Mouse (Mus musculus) forebrain, embryonic 11.5 days (tissue): Measurements from ENCODE around the gene Gm10842. TPM values are rescaled to one million over a fixed set of nuclear protein-coding genes. Genes with fewer than 3 reads are reported as not detected.
A peak's percentile ranks its signal among the peaks of the same experiment; 100 is the strongest.

Experiments
- ATAC-seq: fragments of 200-750 bp; cut with Nextera tagmentation; replicated peaks from 2 replicates; pipeline ENCODE4 v1.8.0; 2017; ENCODE audit warnings: moderate TSS enrichment; ENCODE audit not compliant: low FRiP score
- DNase-seq: peaks from one replicate; pipeline ENCODE4 v3.0.0-alpha.2; 2017; ENCODE audit warnings: low spot score
- H3K27ac ChIP-seq: fragments of 300-500 bp; sonication (generic); 2 replicates; pipeline ENCODE4 v1.5.1; 2014; ENCODE audit warnings: low read depth, low read length
- H3K27me3 ChIP-seq: fragments of 300-500 bp; sonication (generic); 2 replicates; pipeline ENCODE4 v1.6.1; 2014; ENCODE audit warnings: mild to moderate bottlenecking, low read length, mixed read lengths; ENCODE audit not compliant: control insufficient read depth, insufficient read depth
- H3K36me3 ChIP-seq: fragments of 300-500 bp; sonication (generic); 2 replicates; pipeline ENCODE4 v1.6.1; 2014; ENCODE audit warnings: mild to moderate bottlenecking, low read length, moderate library complexity, mixed read lengths; ENCODE audit not compliant: control insufficient read depth, insufficient read depth
- H3K4me1 ChIP-seq: fragments of 300-500 bp; sonication (generic); replicated peaks from 2 replicates; pipeline ENCODE4 v1.6.1; 2014; ENCODE audit warnings: low read length, mixed read lengths; ENCODE audit not compliant: control insufficient read depth, insufficient read depth
- H3K4me2 ChIP-seq: fragments of 300-500 bp; sonication (generic); 2 replicates; pipeline ENCODE4 v1.6.1; 2014; ENCODE audit warnings: low read depth, mild to moderate bottlenecking, low read length, moderate library complexity, mixed read lengths; ENCODE audit not compliant: severe bottlenecking
- H3K4me3 ChIP-seq: fragments of 300-500 bp; sonication (generic); 2 replicates; pipeline ENCODE4 v1.5.1; 2014; ENCODE audit warnings: low read depth, low read length
- H3K9ac ChIP-seq: fragments of 300-500 bp; sonication (generic); 2 replicates; pipeline ENCODE4 v1.6.1; 2014; ENCODE audit warnings: low read length
- H3K9me3 ChIP-seq: fragments of 300-500 bp; sonication (generic); 2 replicates; pipeline ENCODE4 v1.6.1; 2016; ENCODE audit warnings: low read length, mixed read lengths; ENCODE audit not compliant: control insufficient read depth
- WGBS: fragments of 180-500 bp; shearing (Covaris S2); extraction: QIAGEN DNeasy Blood & Tissue Kit; methylation state at CpG from one replicate; pipeline ENCODE4 v1.1.7; 2014; 5-methylcytosine and 5-hydroxymethylcytosine counted together
- polyA plus RNA-seq: library from polyadenylated mRNA; unstranded; fragments of >200 nt; fragmentation: Nextera tagmentation; extraction: Ambion mirVana; gene quantifications from 2 replicates; pipeline ENCODE4 v1.2.1, GENCODE M21; 2014

The Gm10842 gene
- polyA plus RNA-seq, 1 experiment from 2014 or later = not detected

DNA sequence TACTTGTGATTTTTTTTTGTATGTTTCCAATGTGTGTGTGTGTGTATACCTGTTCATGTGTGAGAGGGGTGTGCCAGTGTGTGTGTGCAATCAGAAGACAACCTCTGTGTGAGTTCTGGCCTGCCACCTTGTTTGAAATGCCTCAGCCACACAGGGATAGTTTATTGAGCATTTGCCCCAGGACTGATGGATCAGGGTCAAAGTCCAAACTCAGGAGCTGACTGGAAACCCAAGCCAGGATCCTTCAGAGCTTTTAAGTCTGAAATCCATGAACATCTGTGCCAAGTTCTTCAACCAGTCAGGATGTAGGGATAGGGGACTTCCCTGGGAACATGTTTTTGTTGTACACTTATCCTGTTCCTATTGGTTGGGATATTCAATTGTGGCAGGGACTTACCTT is 11.4 kb downstream of the Gm10842 start:
- Histone ChIP-seq H3K36me3 (no peaks in the 10 kb centered on the region), H3K27me3 (no peaks in the 10 kb centered on the region), H3K9ac (no peak overlapping the region), H3K9me3 (no peaks in the 10 kb centered on the region; the same call in 1 of the 2 replicates), H3K4me3 (no peak overlapping the region), H3K4me1 (no peaks in the 10 kb centered on the region; the same call in 1 of the 2 replicates), H3K4me2 (no peak overlapping the region), H3K27ac (no peak overlapping the region)
- DNase-seq = no peak
- no peak for ATAC-seq

DNA sequence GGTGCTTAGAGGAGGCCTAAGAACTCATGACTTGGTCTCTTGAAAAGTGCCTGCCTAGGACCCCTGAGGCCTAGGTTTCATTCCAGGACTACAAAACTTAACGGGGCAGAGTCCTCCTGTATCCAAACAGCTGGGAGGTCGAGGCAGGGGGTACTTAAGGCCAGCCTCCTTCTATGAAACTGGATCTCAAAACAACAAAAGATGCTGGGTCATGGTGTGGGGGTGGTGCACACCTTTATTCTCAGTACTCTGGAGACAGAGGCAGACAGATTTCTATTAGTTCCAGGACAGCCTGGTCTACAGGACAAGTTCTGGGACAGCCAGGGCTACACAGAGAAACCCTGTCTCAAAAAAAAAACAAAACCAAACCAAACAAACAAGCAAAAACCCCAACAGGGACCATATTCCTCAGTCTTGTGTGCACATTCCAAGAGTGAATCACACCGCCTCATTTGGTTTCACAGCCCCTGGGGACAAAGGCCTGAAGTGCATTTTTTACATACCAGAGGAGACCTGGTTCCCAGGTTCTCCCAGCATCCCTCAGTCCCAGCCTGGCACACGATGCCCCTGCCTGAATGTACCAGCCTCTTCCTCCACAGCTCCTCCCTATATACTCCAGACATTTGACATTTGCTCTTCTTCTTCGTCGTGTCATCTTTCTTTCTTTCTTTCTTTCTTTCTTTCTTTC is 13.1 kb downstream of the Gm10842 start:
- WGBS = 59% methylated on average over 6 of the region's 6 CpGs
- Histone ChIP-seq H3K36me3 (no peaks in the 10 kb centered on the region), H3K9ac (no peak overlapping the region), H3K27ac (no peak overlapping the region), H3K4me2 (no peak overlapping the region), H3K9me3 (peaks cover 4% of the 10 kb centered on the region), H3K27me3 (no peaks in the 10 kb centered on the region), H3K4me1 (no peaks in the 10 kb centered on the region), H3K4me3 (no peak overlapping the region)
- DNase-seq (peak; percentile 33), ATAC-seq (no peak)

DNA sequence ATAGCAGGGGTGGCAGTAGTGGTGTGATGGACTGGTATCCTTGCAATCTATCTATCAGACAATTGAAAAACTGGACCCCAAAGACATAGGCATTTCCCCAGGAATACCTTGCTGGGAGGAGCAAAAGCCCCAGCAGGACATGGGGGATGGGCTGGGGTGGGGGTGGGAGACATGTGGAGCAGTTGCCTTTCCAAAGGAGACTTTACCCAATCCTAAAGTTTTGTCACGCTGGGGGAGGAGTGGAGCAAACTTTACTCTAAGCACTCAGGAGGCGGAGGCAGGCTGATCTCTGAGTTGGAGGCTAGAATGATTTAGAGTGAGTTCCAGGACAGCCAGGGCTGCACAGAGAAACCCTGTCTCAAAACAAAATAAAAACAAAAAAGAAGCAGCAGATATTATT is 14.7 kb downstream of the Gm10842 start:
- H3K27me3 ChIP-seq = no peaks in the 10 kb centered on the region
- H3K4me3 ChIP-seq = no peak overlapping the region
- H3K4me2 ChIP-seq = no peak overlapping the region
- DNase-seq = no peak
- peaks cover 7% of the 10 kb centered on the region for H3K9me3 ChIP-seq
- H3K9ac ChIP-seq = no peak overlapping the region
- ATAC-seq = no peak
- no peak overlapping the region for H3K27ac ChIP-seq
- 92% methylated on average over 2 of the region's 2 CpGs for WGBS
- no peaks in the 10 kb centered on the region for H3K4me1 ChIP-seq
- no peaks in the 10 kb centered on the region for H3K36me3 ChIP-seq

DNA sequence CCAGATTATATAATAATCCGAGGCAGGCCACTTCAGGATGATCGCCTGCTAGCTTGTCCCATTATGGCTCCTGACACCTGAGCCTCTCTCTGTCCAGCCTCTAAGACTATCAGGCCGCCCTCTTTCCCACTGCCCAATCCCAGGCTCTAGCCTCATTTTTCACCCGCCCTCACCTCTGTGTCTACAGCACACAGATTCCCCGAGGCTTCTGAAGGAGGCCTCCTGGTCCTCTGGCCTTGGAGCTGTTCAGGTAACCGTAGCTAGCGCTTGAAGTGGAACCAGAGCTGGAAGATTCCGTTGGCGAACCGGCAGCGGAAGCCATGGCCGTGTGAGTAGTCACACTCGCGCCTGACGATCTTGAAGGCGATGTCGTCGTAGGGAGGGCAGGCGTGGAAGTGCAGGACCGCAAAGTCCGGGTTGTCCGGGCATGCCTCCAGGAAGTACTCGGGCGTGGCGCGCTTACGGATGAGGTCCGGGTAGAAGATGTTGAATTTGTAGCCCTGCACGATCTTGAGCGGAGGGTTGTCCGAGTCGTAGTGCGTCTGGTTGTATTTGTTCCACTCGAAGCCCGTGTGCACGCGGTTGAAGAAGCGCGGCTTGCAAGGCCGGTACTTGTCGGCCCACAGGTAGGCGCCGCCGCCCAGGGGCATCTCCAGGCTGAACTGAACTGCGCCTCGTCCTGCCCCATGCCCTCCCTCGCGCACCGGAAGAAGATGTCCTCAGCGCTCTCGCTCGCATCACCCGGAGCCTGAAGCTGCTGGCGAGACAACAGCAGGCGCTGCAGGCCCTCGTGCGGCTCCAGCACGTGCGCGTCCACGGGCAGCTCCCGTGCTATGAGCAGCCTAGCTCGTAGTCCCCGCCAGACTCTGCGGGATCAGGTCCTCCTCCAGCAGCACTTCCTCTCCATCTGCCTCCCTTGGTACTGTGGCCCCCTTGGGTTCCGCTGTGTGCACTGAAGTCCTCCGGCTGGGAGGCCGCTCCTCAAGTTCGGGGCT is 18.1 kb downstream of the Gm10842 start:
- Histone ChIP-seq H3K4me1 (no peaks in the 10 kb centered on the region), H3K4me2 (no peak overlapping the region), H3K27me3 (no peaks in the 10 kb centered on the region), H3K9ac (no peak overlapping the region), H3K4me3 (no peak overlapping the region), H3K27ac (no peak overlapping the region), H3K9me3 (peaks cover 7% of the 10 kb centered on the region), H3K36me3 (no peaks in the 10 kb centered on the region)
- ATAC-seq (no peak), DNase-seq (no peak)
- whole genome bisulfite sequencing = 85% methylated on average over 69 of the region's 69 CpGs

DNA sequence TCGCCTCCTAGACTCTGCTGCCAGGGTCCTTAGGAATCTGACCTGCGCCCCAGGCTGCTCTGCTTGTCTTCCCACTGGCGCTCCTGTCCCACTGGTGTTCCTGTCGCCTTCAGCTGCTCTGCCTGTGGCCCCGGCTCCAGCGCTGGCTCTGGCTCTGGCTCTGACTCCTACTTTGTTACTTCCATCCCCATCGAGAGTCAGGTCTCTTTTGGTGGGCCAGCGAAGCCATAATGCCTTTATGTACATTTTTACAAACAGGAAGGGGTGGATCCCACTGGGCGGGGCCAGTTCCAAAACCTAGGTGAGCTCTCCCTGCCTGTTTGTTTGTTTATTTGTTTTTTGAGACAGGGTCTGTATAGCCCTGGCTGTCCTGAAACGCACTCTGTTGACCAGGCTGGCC is 20.1 kb downstream of the Gm10842 start:
- 92% methylated on average over 10 of the region's 10 CpGs for WGBS
- Histone ChIP-seq H3K27me3 (no peaks in the 10 kb centered on the region), H3K36me3 (no peaks in the 10 kb centered on the region), H3K9ac (no peak overlapping the region), H3K4me1 (no peaks in the 10 kb centered on the region), H3K4me3 (no peak overlapping the region), H3K27ac (no peak overlapping the region), H3K4me2 (no peak overlapping the region), H3K9me3 (peaks cover 7% of the 10 kb centered on the region)
- ATAC-seq (no peak), DNase-seq (no peak)

DNA sequence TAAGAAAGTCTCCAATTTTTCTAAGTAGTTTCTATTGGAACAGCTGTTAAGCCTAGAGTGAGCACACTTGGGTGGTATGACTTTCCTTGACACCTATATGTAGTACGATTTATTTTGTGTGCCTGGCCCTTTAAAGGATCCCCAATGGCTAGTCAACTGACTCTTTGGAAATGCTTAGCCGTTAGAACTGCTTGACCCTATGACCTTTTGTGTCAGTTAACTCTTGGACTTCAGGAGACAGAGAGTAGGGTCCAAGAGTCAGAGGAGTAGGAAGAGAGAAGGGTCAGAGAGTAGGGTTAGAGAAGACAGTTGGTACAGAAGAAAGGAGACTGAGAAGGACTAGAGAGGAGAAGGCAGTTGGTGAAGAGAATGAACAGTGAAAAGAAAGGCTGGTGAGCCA is 31.8 kb downstream of the Gm10842 start, which contains the start of gene Tlk2:
Gene Tlk2, plus strand, starts transcription at position 292 of the 400 bp plus-strand sequence.
- no peaks in the 10 kb centered on the region for H3K27me3 ChIP-seq
- WGBS = 48% methylated on average over 2 of the region's 2 CpGs
- no peak for ATAC-seq
- H3K4me2 ChIP-seq = no peak within 1 kb of the TSS
- H3K36me3 ChIP-seq = no peaks in the 10 kb centered on the region
- H3K27ac ChIP-seq = no peak within 1 kb of the TSS
- no peak within 1 kb of the TSS for H3K4me3 ChIP-seq
- no peaks in the 10 kb centered on the region; the same call in 1 of the 2 replicates for H3K4me1 ChIP-seq
- no peaks in the 10 kb centered on the region; the same call in 1 of the 2 replicates for H3K9me3 ChIP-seq
- H3K9ac ChIP-seq = no peak within 1 kb of the TSS
- DNase-seq = no peak

DNA sequence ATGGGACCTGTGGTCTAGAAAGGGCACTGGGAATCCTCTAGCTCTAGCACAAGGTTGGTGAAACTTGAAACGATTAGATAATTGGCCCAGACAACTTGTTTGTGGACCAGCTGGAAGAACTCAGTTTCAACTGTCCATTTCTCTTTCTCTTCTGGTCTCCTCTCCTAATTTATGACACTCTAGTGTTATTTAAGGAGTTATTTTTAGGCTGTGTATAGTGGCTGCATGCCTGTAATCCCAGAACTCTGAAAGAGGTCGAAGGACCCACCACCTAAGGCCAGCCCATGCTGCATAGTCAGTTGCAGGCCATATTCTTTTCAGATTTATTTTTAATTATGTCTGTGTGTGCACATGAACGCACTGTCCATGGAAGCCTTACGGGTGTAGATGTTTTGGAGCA is 32.8 kb downstream of the Gm10842 start:
- Histone ChIP-seq H3K27ac (no peak overlapping the region), H3K4me2 (peak overlapping the region; percentile 82; the same call in 1 of the 2 replicates), H3K9ac (no peak overlapping the region), H3K36me3 (peaks cover 3% of the 10 kb centered on the region; the same call in 1 of the 2 replicates), H3K9me3 (no peaks in the 10 kb centered on the region; the same call in 1 of the 2 replicates), H3K4me1 (no peaks in the 10 kb centered on the region; the same call in 1 of the 2 replicates), H3K27me3 (no peaks in the 10 kb centered on the region), H3K4me3 (no peak overlapping the region)
- DNase-seq = no peak
- 96% methylated on average over 4 of the region's 4 CpGs for WGBS
- no peak for ATAC-seq

DNA sequence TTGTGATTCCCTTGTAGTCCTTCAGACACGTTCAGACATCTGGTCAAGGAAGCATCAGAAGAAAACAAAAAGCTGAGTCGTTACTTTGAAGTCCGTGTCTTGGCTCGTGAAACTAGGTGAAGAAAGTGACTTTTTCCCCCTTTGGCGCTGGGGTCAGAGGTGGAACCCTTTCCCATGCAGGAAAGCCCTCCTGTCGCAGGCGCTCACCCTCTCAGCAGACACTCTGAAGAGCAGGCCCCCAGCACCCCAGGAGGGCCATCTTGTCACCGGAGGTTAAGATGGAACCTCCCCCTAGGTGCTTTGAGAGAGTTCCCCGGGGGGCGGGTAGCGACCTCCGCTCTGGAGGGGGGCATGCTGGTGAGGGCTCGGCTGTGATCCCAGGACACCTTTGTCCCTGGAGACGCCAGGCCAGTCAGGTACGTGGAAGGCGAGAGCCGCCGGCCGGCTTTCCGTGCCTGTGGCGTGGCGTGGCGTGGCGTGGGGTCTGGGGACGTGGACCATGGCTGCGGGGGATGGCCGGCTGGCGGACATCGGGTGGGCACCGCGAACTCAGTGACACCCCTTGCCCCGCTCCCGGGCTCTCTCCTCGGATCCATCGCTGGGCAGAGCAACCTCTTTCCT is 33.9 kb downstream of the Gm10842 start:
- H3K9ac ChIP-seq = peak overlapping the region; percentile 91
- WGBS = 1% methylated on average over 28 of the region's 35 CpGs
- H3K4me2 ChIP-seq = peak overlapping the region; percentile 82
- H3K27ac ChIP-seq = peak overlapping the region; percentile 88
- H3K4me1 ChIP-seq = no peaks in the 10 kb centered on the region; the same call in 1 of the 2 replicates
- no peaks in the 10 kb centered on the region; the same call in 1 of the 2 replicates for H3K9me3 ChIP-seq
- DNase-seq = no peak
- peaks cover 6% of the 10 kb centered on the region; the same call in 1 of the 2 replicates for H3K36me3 ChIP-seq
- H3K27me3 ChIP-seq = no peaks in the 10 kb centered on the region
- peak; percentile 40; the same call in 1 of the 2 replicates for ATAC-seq
- peak overlapping the region; percentile 94 for H3K4me3 ChIP-seq
